Mouse (Mus musculus): ENCODE results near the gene Kctd5.

DNA sequence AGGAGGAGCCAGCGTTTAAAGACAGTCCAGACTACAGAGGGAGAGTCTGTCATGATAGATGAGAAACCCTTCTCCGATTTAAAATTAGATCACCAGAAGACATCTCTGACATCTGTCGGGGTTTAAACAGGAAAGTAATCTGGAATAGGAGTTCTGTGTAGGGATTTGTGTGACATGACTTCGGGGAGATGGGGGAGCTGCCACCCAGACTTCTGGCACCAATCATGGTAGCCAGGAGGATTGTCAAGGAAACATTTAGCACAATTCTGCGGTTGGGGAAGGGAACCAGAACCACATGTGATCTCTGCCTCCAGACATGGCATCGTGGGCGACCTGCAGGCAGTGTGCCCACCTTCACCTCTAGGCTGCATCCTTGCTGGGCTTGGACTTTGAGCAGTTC is 43.8 kb downstream of the Kctd5 start:
- TF ChIP-seq GATA1 (IDR thresholded peaks at IDR 0.05; ENCODE audit: low read length): no peak
- no peak for TF ChIP-seq TAL1 (IDR thresholded peaks at IDR 0.05; ENCODE audit: low read length)
